Mouse (Mus musculus): ENCODE measurements around the gene Lpp. TPM values are rescaled to one million over a fixed set of nuclear protein-coding genes. Genes with fewer than 3 reads are reported as not detected.

The Lpp gene
- polyA plus RNA-seq, 1 experiment from 2014 or later = 45.1 TPM

- no peak overlapping the region for H3K4me3 ChIP-seq
- no peak overlapping the region for H3K27ac ChIP-seq
- no peaks in the 10 kb centered on the region for H3K4me1 ChIP-seq
- H3K27me3 ChIP-seq = no peaks in the 10 kb centered on the region
- H3K4me2 ChIP-seq (replicated peaks) = no peak overlapping the region
- H3K36me3 ChIP-seq = no peaks in the 10 kb centered on the region
- no peak for ATAC-seq (ENCODE audit: insufficient number of reproducible peaks, insufficient read depth, low FRiP score, low TSS enrichment)
- no peaks in the 10 kb centered on the region for H3K9me3 ChIP-seq
- H3K9ac ChIP-seq = no peak overlapping the region
These were observed 270.8 kb downstream of the Lpp start for GRCm38 (mm10) chr16:24664131-24664530.

GRCm38 (mm10) chr16:24669718-24670460, 276.6 kb downstream of the Lpp start:
- H3K4me2 ChIP-seq (replicated peaks) = no peak overlapping the region
- ATAC-seq (ENCODE audit: insufficient number of reproducible peaks, insufficient read depth, low FRiP score, low TSS enrichment) = no peak
- no peaks in the 10 kb centered on the region for H3K36me3 ChIP-seq
- no peaks in the 10 kb centered on the region for H3K9me3 ChIP-seq
- no peak overlapping the region for H3K4me3 ChIP-seq
- no peak overlapping the region for H3K9ac ChIP-seq
- H3K4me1 ChIP-seq = no peaks in the 10 kb centered on the region
- H3K27ac ChIP-seq = no peak overlapping the region
- no peaks in the 10 kb centered on the region for H3K27me3 ChIP-seq
- WGBS = 88% methylated on average over 5 of the region's 5 CpGs

- peaks cover 11% of the 10 kb centered on the region; the same call in 1 of the 2 replicates for H3K36me3 ChIP-seq
- no peak for ATAC-seq (ENCODE audit: insufficient number of reproducible peaks, insufficient read depth, low FRiP score, low TSS enrichment)
- no peak overlapping the region for H3K4me3 ChIP-seq
- no peak overlapping the region for H3K4me2 ChIP-seq (replicated peaks)
- H3K9me3 ChIP-seq = no peaks in the 10 kb centered on the region
- no peak overlapping the region for H3K9ac ChIP-seq
- H3K27me3 ChIP-seq = no peaks in the 10 kb centered on the region
- H3K4me1 ChIP-seq = no peaks in the 10 kb centered on the region
- H3K27ac ChIP-seq = no peak overlapping the region
These were observed 285.6 kb downstream of the Lpp start for GRCm38 (mm10) chr16:24678942-24679341.

- 94% methylated on average over 4 of the region's 4 CpGs for WGBS
- Histone ChIP-seq H3K4me3 (no peak overlapping the region), H3K27ac (no peak overlapping the region), H3K27me3 (no peaks in the 10 kb centered on the region), H3K9ac (no peak overlapping the region), H3K4me2 (replicated peaks) (no peak overlapping the region), H3K4me1 (no peaks in the 10 kb centered on the region), H3K36me3 (no peaks in the 10 kb centered on the region), H3K9me3 (no peaks in the 10 kb centered on the region)
- no peak for ATAC-seq (ENCODE audit: insufficient number of reproducible peaks, insufficient read depth, low FRiP score, low TSS enrichment)
These were observed 301.8 kb downstream of the Lpp start for GRCm38 (mm10) chr16:24695062-24695461.

GRCm38 (mm10) chr16:24704215-24704614, 310.9 kb downstream of the Lpp start:
- Histone ChIP-seq H3K4me2 (replicated peaks) (no peak overlapping the region), H3K36me3 (no peaks in the 10 kb centered on the region), H3K27me3 (no peaks in the 10 kb centered on the region), H3K9me3 (no peaks in the 10 kb centered on the region), H3K27ac (no peak overlapping the region), H3K4me3 (no peak overlapping the region), H3K4me1 (no peaks in the 10 kb centered on the region), H3K9ac (no peak overlapping the region)
- 92% methylated on average over 3 of the region's 3 CpGs for WGBS
- no peak for ATAC-seq (ENCODE audit: insufficient number of reproducible peaks, insufficient read depth, low FRiP score, low TSS enrichment)

- no peak overlapping the region for H3K4me2 ChIP-seq (replicated peaks)
These were observed 330.3 kb downstream of the Lpp start for GRCm38 (mm10) chr16:24723641-24724040.

GRCm38 (mm10) chr16:24732751-24733150, 339.4 kb downstream of the Lpp start:
- Histone ChIP-seq H3K36me3 (no peaks in the 10 kb centered on the region), H3K4me2 (replicated peaks) (no peak overlapping the region), H3K4me3 (no peak overlapping the region), H3K27me3 (no peaks in the 10 kb centered on the region), H3K9me3 (no peaks in the 10 kb centered on the region), H3K9ac (no peak overlapping the region), H3K27ac (no peak overlapping the region), H3K4me1 (peaks cover 6% of the 10 kb centered on the region; the same call in 1 of the 2 replicates)
- no peak for ATAC-seq (ENCODE audit: insufficient number of reproducible peaks, insufficient read depth, low FRiP score, low TSS enrichment)
- 71% methylated on average over 1 of the region's 1 CpGs for WGBS

More at GRCm38 (mm10) chr16:24723641-24724040, 330.3 kb downstream of the Lpp start:
- no peak overlapping the region for H3K9ac ChIP-seq
- WGBS = 80% methylated on average over 4 of the region's 4 CpGs
- no peaks in the 10 kb centered on the region for H3K9me3 ChIP-seq
- no peak for ATAC-seq (ENCODE audit: insufficient number of reproducible peaks, insufficient read depth, low FRiP score, low TSS enrichment)
- no peaks in the 10 kb centered on the region for H3K36me3 ChIP-seq
- H3K4me1 ChIP-seq = no peaks in the 10 kb centered on the region
- no peak overlapping the region for H3K4me3 ChIP-seq
- no peak overlapping the region for H3K27ac ChIP-seq
- H3K27me3 ChIP-seq = no peaks in the 10 kb centered on the region

GRCm38 (mm10) chr16:24733321-24733720, 340.0 kb downstream of the Lpp start:
- peaks cover 6% of the 10 kb centered on the region; the same call in 1 of the 2 replicates for H3K4me1 ChIP-seq
- H3K4me2 ChIP-seq (replicated peaks) = no peak overlapping the region
- H3K9ac ChIP-seq = no peak overlapping the region
- WGBS = 88% methylated on average over 1 of the region's 1 CpGs
- no peaks in the 10 kb centered on the region for H3K9me3 ChIP-seq
- no peak for ATAC-seq (ENCODE audit: insufficient number of reproducible peaks, insufficient read depth, low FRiP score, low TSS enrichment)
- no peaks in the 10 kb centered on the region for H3K36me3 ChIP-seq
- no peaks in the 10 kb centered on the region for H3K27me3 ChIP-seq
- no peak overlapping the region for H3K4me3 ChIP-seq
- no peak overlapping the region for H3K27ac ChIP-seq

GRCm38 (mm10) chr16:24735754-24736153, 342.4 kb downstream of the Lpp start:
- Histone ChIP-seq H3K4me2 (replicated peaks) (no peak overlapping the region), H3K36me3 (no peaks in the 10 kb centered on the region), H3K4me1 (peaks cover 9% of the 10 kb centered on the region; the same call in 1 of the 2 replicates), H3K4me3 (no peak overlapping the region), H3K27ac (no peak overlapping the region), H3K9ac (no peak overlapping the region), H3K9me3 (no peaks in the 10 kb centered on the region), H3K27me3 (no peaks in the 10 kb centered on the region)
- ATAC-seq (ENCODE audit: insufficient number of reproducible peaks, insufficient read depth, low FRiP score, low TSS enrichment) = no peak
- 89% methylated on average over 2 of the region's 2 CpGs for WGBS

- no peak for ATAC-seq (ENCODE audit: insufficient number of reproducible peaks, insufficient read depth, low FRiP score, low TSS enrichment)
- H3K4me1 ChIP-seq = peaks cover 9% of the 10 kb centered on the region; the same call in 1 of the 2 replicates
- WGBS = 46% methylated on average over 10 of the region's 10 CpGs
These were observed 344.2 kb downstream of the Lpp start for GRCm38 (mm10) chr16:24737362-24738057.

GRCm38 (mm10) chr16:24740714-24741113, 347.4 kb downstream of the Lpp start:
- WGBS = 89% methylated on average over 4 of the region's 4 CpGs

More at GRCm38 (mm10) chr16:24737362-24738057, 344.2 kb downstream of the Lpp start:
- Histone ChIP-seq H3K4me2 (replicated peaks) (no peak overlapping the region), H3K36me3 (no peaks in the 10 kb centered on the region), H3K27ac (no peak overlapping the region), H3K4me3 (no peak overlapping the region), H3K27me3 (no peaks in the 10 kb centered on the region), H3K9me3 (no peaks in the 10 kb centered on the region), H3K9ac (no peak overlapping the region)

GRCm38 (mm10) chr16:24749816-24750215, 356.5 kb downstream of the Lpp start:
- H3K36me3 ChIP-seq = no peaks in the 10 kb centered on the region
- no peaks in the 10 kb centered on the region for H3K4me1 ChIP-seq
- no peak overlapping the region for H3K4me2 ChIP-seq (replicated peaks)
- no peaks in the 10 kb centered on the region for H3K9me3 ChIP-seq
- ATAC-seq (ENCODE audit: insufficient number of reproducible peaks, insufficient read depth, low FRiP score, low TSS enrichment) = no peak
- H3K27ac ChIP-seq = no peak overlapping the region
- H3K9ac ChIP-seq = no peak overlapping the region
- H3K4me3 ChIP-seq = no peak overlapping the region
- H3K27me3 ChIP-seq = no peaks in the 10 kb centered on the region

More at GRCm38 (mm10) chr16:24740714-24741113, 347.4 kb downstream of the Lpp start:
- no peak overlapping the region for H3K27ac ChIP-seq
- no peaks in the 10 kb centered on the region for H3K27me3 ChIP-seq
- H3K4me1 ChIP-seq = peaks cover 9% of the 10 kb centered on the region; the same call in 1 of the 2 replicates
- no peak overlapping the region for H3K9ac ChIP-seq
- ATAC-seq (ENCODE audit: insufficient number of reproducible peaks, insufficient read depth, low FRiP score, low TSS enrichment) = no peak
- H3K4me3 ChIP-seq = no peak overlapping the region
- no peak overlapping the region for H3K4me2 ChIP-seq (replicated peaks)
- H3K9me3 ChIP-seq = no peaks in the 10 kb centered on the region
- no peaks in the 10 kb centered on the region for H3K36me3 ChIP-seq
